Mouse (Mus musculus) ES-Bruce4 (cell line): ENCODE data around the gene Psmb7. TPM values are rescaled to one million over a fixed set of nuclear protein-coding genes. Genes with fewer than 3 reads are reported as not detected.

Source experiments
- H3K27ac ChIP-seq: 2 replicates; pipeline ENCODE4 v1.5.1; 2012; ENCODE audit warnings: low read length, inconsistent platforms; ENCODE audit not compliant: insufficient read depth
- H3K27me3 ChIP-seq: 2 replicates; pipeline ENCODE4 v1.6.1; 2012; ENCODE audit warnings: mild to moderate bottlenecking, low read length, inconsistent platforms; ENCODE audit not compliant: control insufficient read depth, poor library complexity, insufficient read depth, severe bottlenecking
- H3K36me3 ChIP-seq: 2 replicates; pipeline ENCODE4 v1.6.1; 2012; ENCODE audit warnings: inconsistent platforms, mild to moderate bottlenecking, low read length, moderate library complexity; ENCODE audit not compliant: control insufficient read depth, poor library complexity, insufficient read depth, severe bottlenecking
- H3K4me1 ChIP-seq: one replicate; pipeline ENCODE4 v1.8.1; 2011; ENCODE audit warnings: low read length; ENCODE audit not compliant: control insufficient read depth, insufficient read depth
- H3K4me3 ChIP-seq: 2 replicates; pipeline ENCODE4 v1.5.1; 2011; ENCODE audit warnings: low read depth, mild to moderate bottlenecking, low read length
- H3K9ac ChIP-seq: 2 replicates; pipeline ENCODE4 v1.6.1; 2012; ENCODE audit warnings: low read depth, mild to moderate bottlenecking, inconsistent platforms; ENCODE audit not compliant: poor library complexity, severe bottlenecking
- H3K9me3 ChIP-seq: replicated peaks from 2 replicates; pipeline ENCODE4 v1.6.1; 2012; ENCODE audit warnings: mild to moderate bottlenecking, low read length, inconsistent platforms; ENCODE audit not compliant: control insufficient read depth, poor library complexity, insufficient read depth, severe bottlenecking
- CTCF ChIP-seq: IDR thresholded peaks from one replicate; pipeline ENCODE4 v1.8.1; 2011; ENCODE audit warnings: low read depth, low read length
- EP300 ChIP-seq: IDR thresholded peaks from 2 replicates; pipeline ENCODE4 v1.6.1; 2011; ENCODE audit warnings: low read depth, low read length; ENCODE audit not compliant: insufficient read depth
- POLR2A ChIP-seq: IDR thresholded peaks from one replicate; pipeline ENCODE4 v1.8.1; 2011; ENCODE audit warnings: low read length; ENCODE audit not compliant: insufficient read depth
- polyA plus RNA-seq: library from polyadenylated mRNA; stranded (reverse); fragments of >200 nt; gene quantifications from 2 replicates; pipeline ENCODE4 v1.2.4, GENCODE M21; 2011; ENCODE audit warnings: low read depth; ENCODE audit not compliant: missing spikeins, insufficient read depth, insufficient read length

The Psmb7 gene
- polyA plus RNA-seq, 1 experiment: 306 TPM

GRCm38 (mm10) chr2:38597896-38598295 lies 46.0 kb downstream of the Psmb7 start:
- H3K27ac ChIP-seq: no peak overlapping the region
- H3K4me3 ChIP-seq: no peak overlapping the region
- no peak overlapping the region for H3K9ac ChIP-seq
- H3K36me3 ChIP-seq: peaks cover 11% of the 10 kb centered on the region
- TF ChIP-seq CTCF: peak; percentile 35
- no peak for TF ChIP-seq EP300
- no peak for TF ChIP-seq POLR2A
- no peaks in the 10 kb centered on the region for H3K27me3 ChIP-seq
- H3K4me1 ChIP-seq: no peaks in the 10 kb centered on the region
- H3K9me3 ChIP-seq: no peaks in the 10 kb centered on the region

GRCm38 (mm10) chr2:38594874-38595273 lies 49.0 kb downstream of the Psmb7 start:
- Histone ChIP-seq H3K36me3 (peaks cover 13% of the 10 kb centered on the region), H3K9me3 (no peaks in the 10 kb centered on the region), H3K4me3 (no peak overlapping the region), H3K27ac (no peak overlapping the region), H3K27me3 (no peaks in the 10 kb centered on the region), H3K4me1 (peaks cover 2% of the 10 kb centered on the region), H3K9ac (no peak overlapping the region)
- TF ChIP-seq EP300: no peak
- TF ChIP-seq POLR2A: no peak
- TF ChIP-seq CTCF: no peak

- H3K36me3 ChIP-seq: peaks cover 30% of the 10 kb centered on the region
Measured at GRCm38 (mm10) chr2:38591751-38592459, 52.0 kb downstream of the Psmb7 start.

GRCm38 (mm10) chr2:38586733-38587132 lies 57.2 kb downstream of the Psmb7 start:
- Histone ChIP-seq H3K27ac (no peak overlapping the region), H3K4me1 (peaks cover 5% of the 10 kb centered on the region), H3K36me3 (peaks cover 28% of the 10 kb centered on the region), H3K4me3 (no peak overlapping the region), H3K27me3 (no peaks in the 10 kb centered on the region), H3K9me3 (no peaks in the 10 kb centered on the region), H3K9ac (no peak overlapping the region)
- TF ChIP-seq POLR2A: no peak
- TF ChIP-seq EP300: no peak
- TF ChIP-seq CTCF: no peak

More at GRCm38 (mm10) chr2:38591751-38592459, 52.0 kb downstream of the Psmb7 start:
- peaks cover 2% of the 10 kb centered on the region for H3K4me1 ChIP-seq
- no peaks in the 10 kb centered on the region for H3K9me3 ChIP-seq
- H3K27ac ChIP-seq: peak overlapping the region; percentile 74
- no peak overlapping the region for H3K4me3 ChIP-seq
- TF ChIP-seq EP300 (no peak), POLR2A (no peak), CTCF (no peak)
- no peaks in the 10 kb centered on the region for H3K27me3 ChIP-seq
- no peak overlapping the region for H3K9ac ChIP-seq

- H3K4me3 ChIP-seq: no peak overlapping the region
- H3K9me3 ChIP-seq: no peaks in the 10 kb centered on the region
- TF ChIP-seq CTCF: no peak
- TF ChIP-seq POLR2A: no peak
- TF ChIP-seq EP300: no peak
- H3K36me3 ChIP-seq: peaks cover 21% of the 10 kb centered on the region
- H3K27ac ChIP-seq: peak overlapping the region; percentile 28; the same call in 1 of the 2 replicates
- no peaks in the 10 kb centered on the region for H3K27me3 ChIP-seq
- H3K9ac ChIP-seq: no peak overlapping the region
- H3K4me1 ChIP-seq: peaks cover 5% of the 10 kb centered on the region
Measured at GRCm38 (mm10) chr2:38585379-38585736, 58.5 kb downstream of the Psmb7 start.

GRCm38 (mm10) chr2:38584514-38585378 lies 59.1 kb downstream of the Psmb7 start:
- peaks cover 18% of the 10 kb centered on the region for H3K36me3 ChIP-seq

More at GRCm38 (mm10) chr2:38584514-38585378, 59.1 kb downstream of the Psmb7 start:
- peaks cover 5% of the 10 kb centered on the region for H3K4me1 ChIP-seq
- H3K9me3 ChIP-seq: no peaks in the 10 kb centered on the region
- peak overlapping the region; percentile 28 for H3K27ac ChIP-seq
- no peak overlapping the region for H3K9ac ChIP-seq
- no peaks in the 10 kb centered on the region for H3K27me3 ChIP-seq
- no peak overlapping the region for H3K4me3 ChIP-seq
- TF ChIP-seq CTCF (no peak), EP300 (0 out of 2 replicates have a peak, but pooled peaks have one; percentile 38), POLR2A (no peak)
